Mouse (Mus musculus): ENCODE data around the gene Limk2.

- TF ChIP-seq CTCF (IDR thresholded peaks at IDR 0.05; ENCODE audit: low read depth, low read length) = no peak
- TF ChIP-seq POLR2A (IDR thresholded peaks at IDR 0.05; ENCODE audit: borderline replicate concordance, low read depth, low read length) = no peak
These were observed 107.9 kb downstream of the Limk2 start for GRCm38 (mm10) chr11:3301075-3301474.
